Mouse (Mus musculus) E14TG2a.4 (cell line): ENCODE data around the gene Gm960.

Experiments
- CTCF ChIP-seq: conservative IDR thresholded peaks from 2 replicates; pipeline ENCODE4 v1.5.1; 2014; ENCODE audit warnings: low read length
- NANOG ChIP-seq: IDR thresholded peaks from 2 replicates; pipeline ENCODE4 v1.6.1; 2014; ENCODE audit warnings: borderline replicate concordance, low read length, mixed read lengths
- POU5F1 ChIP-seq: IDR thresholded peaks from 2 replicates; pipeline ENCODE4 v1.6.1; 2014; ENCODE audit warnings: low read length, borderline replicate concordance

DNA sequence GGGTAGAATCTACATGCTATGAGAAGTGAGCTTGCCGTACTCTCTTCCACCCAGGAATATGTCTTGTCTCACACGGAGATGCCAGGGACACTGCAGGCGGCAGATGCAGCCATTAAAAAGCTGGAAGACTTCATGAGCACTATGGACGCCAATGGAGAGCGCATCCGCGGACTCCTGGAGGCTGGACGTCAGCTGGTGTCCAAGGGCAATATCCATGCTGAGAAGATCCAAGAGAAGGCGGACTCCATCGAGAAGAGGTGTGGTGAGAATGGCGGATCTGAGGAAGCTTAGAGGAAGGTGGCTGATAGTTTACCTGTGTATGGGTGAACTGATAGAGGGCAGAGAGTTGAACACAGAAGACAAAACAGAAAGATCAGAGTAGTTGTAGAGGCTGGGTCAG lies 40.6 kb upstream of the Gm960 start:
- TF ChIP-seq CTCF (no peak), POU5F1 (no peak), NANOG (no peak)
